Mouse (Mus musculus) midbrain, embryonic 16.5 days (tissue): ENCODE results near the gene Siah1a. TPM values are rescaled to one million over a fixed set of nuclear protein-coding genes. Genes with fewer than 3 reads are reported as not detected.
A peak's percentile ranks its signal among the peaks of the same experiment; 100 is the strongest.

Source experiments
- ATAC-seq: fragments of 200-750 bp; cut with Nextera tagmentation; 2 replicates; pipeline ENCODE4 v1.8.0; 2017; ENCODE audit warnings: moderate TSS enrichment
- H3K27ac ChIP-seq: fragments of 300-500 bp; sonication (generic); 2 replicates; pipeline ENCODE4 v1.5.1; 2014; ENCODE audit warnings: mild to moderate bottlenecking, low read length, mixed read lengths
- H3K27me3 ChIP-seq: fragments of 300-500 bp; sonication (generic); 2 replicates; pipeline ENCODE4 v1.6.1; 2014; ENCODE audit warnings: low read depth, low read length, mixed read lengths; ENCODE audit not compliant: control insufficient read depth, insufficient read depth
- H3K36me3 ChIP-seq: fragments of 300-500 bp; sonication (generic); 2 replicates; pipeline ENCODE4 v1.6.1; 2014; ENCODE audit warnings: mild to moderate bottlenecking, low read length, moderate library complexity, mixed read lengths; ENCODE audit not compliant: control insufficient read depth, insufficient read depth
- H3K4me1 ChIP-seq: fragments of 300-500 bp; sonication (generic); 2 replicates; pipeline ENCODE4 v1.6.1; 2014; ENCODE audit warnings: mild to moderate bottlenecking, low read length, mixed read lengths; ENCODE audit not compliant: control insufficient read depth, insufficient read depth
- H3K4me2 ChIP-seq: fragments of 300-500 bp; sonication (generic); 2 replicates; pipeline ENCODE4 v1.6.1; 2014; ENCODE audit warnings: mild to moderate bottlenecking, low read length, mixed read lengths
- H3K4me3 ChIP-seq: fragments of 300-500 bp; sonication (generic); 2 replicates; pipeline ENCODE4 v1.5.1; 2014; ENCODE audit warnings: low read depth, mild to moderate bottlenecking, low read length, moderate library complexity, mixed read lengths
- H3K9ac ChIP-seq: fragments of 300-500 bp; sonication (generic); 2 replicates; pipeline ENCODE4 v1.6.1; 2014; ENCODE audit warnings: low read depth, low read length, mixed read lengths
- H3K9me3 ChIP-seq: fragments of 300-500 bp; sonication (generic); replicated peaks from 2 replicates; pipeline ENCODE4 v1.6.1; 2014; ENCODE audit warnings: mild to moderate bottlenecking, low read length, mixed read lengths; ENCODE audit not compliant: control insufficient read depth, poor library complexity, severe bottlenecking
- WGBS: fragments of 180-500 bp; shearing (Covaris S2); extraction: QIAGEN DNeasy Blood & Tissue Kit; methylation state at CpG from one replicate; pipeline ENCODE4 v1.1.7; 2014; 5-methylcytosine and 5-hydroxymethylcytosine counted together
- polyA plus RNA-seq: library from polyadenylated mRNA; unstranded; fragments of >200 nt; fragmentation: Nextera tagmentation; extraction: Ambion mirVana; gene quantifications from 2 replicates; pipeline ENCODE4 v1.2.1, GENCODE M21; 2015

The Siah1a gene
- polyA plus RNA-seq, 1 experiment from 2014 or later: 71.9 TPM

DNA sequence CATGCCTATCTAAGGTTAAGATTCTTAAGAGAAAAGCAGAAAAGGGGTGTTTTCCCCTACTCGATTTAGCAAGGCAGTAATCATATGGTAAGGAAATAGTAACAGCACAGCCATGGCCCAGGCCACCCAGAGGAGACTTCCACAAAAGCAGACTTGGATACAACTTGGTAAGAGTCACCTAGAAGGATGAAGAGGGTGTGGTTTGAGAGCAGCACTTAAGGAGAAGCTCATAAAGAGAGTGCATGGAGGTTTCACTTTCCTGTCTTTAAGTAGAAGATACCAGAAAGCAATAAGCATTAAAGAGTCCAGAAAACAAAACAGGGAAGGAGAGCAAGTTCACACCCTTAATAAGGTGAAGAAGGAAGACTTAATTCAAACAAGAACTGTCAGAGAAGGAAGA lies 10.8 kb downstream of the Siah1a start:
- ATAC-seq: no peak
- peaks cover 7% of the 10 kb centered on the region; the same call in 1 of the 2 replicates for H3K4me1 ChIP-seq
- no peak overlapping the region for H3K27ac ChIP-seq
- H3K9me3 ChIP-seq: no peaks in the 10 kb centered on the region
- no peak overlapping the region for H3K4me3 ChIP-seq
- H3K9ac ChIP-seq: no peak overlapping the region
- WGBS: 92% methylated on average over 1 of the region's 1 CpGs
- no peaks in the 10 kb centered on the region for H3K27me3 ChIP-seq
- H3K4me2 ChIP-seq: no peak overlapping the region
- no peaks in the 10 kb centered on the region for H3K36me3 ChIP-seq

GRCm38 (mm10) chr8:86734171-86734570 lies 11.6 kb downstream of the Siah1a start:
- 64% methylated on average over 4 of the region's 4 CpGs for WGBS
- Histone ChIP-seq H3K27ac (no peak overlapping the region), H3K4me1 (peaks cover 7% of the 10 kb centered on the region; the same call in 1 of the 2 replicates), H3K27me3 (no peaks in the 10 kb centered on the region), H3K4me3 (no peak overlapping the region), H3K36me3 (no peaks in the 10 kb centered on the region), H3K9ac (no peak overlapping the region), H3K4me2 (no peak overlapping the region), H3K9me3 (no peaks in the 10 kb centered on the region)
- no peak for ATAC-seq

- H3K9ac ChIP-seq: no peak overlapping the region
- H3K36me3 ChIP-seq: peaks cover 2% of the 10 kb centered on the region; the same call in 1 of the 2 replicates
- ATAC-seq: no peak
- H3K9me3 ChIP-seq: no peaks in the 10 kb centered on the region
- H3K27ac ChIP-seq: no peak overlapping the region
- no peak overlapping the region for H3K4me2 ChIP-seq
- H3K4me1 ChIP-seq: peaks cover 27% of the 10 kb centered on the region
- 86% methylated on average over 1 of the region's 1 CpGs for WGBS
- H3K4me3 ChIP-seq: no peak overlapping the region
- H3K27me3 ChIP-seq: no peaks in the 10 kb centered on the region
These were observed 14.9 kb downstream of the Siah1a start for GRCm38 (mm10) chr8:86730860-86731259.

DNA sequence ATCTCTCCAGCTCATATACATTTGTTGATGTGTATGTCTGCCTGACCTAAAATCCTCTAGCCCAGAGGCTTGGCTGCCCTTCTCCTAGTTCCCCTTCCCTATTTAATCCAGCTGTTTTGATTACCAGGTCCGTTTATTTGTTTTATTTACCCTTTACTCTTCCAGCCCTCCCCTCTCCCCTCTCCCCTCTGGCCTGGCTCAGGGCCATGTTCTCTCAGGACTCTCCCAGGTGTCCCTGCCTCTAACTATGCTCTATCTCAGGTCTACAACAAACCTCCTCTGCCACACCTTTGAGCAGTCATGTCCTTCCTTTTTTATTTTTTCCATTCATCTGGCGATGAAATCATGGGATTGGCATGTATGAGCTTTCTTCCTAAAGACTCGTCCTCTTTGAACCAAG lies 15.4 kb downstream of the Siah1a start:
- no peaks in the 10 kb centered on the region for H3K9me3 ChIP-seq
- H3K4me2 ChIP-seq: no peak overlapping the region
- no peak overlapping the region for H3K4me3 ChIP-seq
- H3K36me3 ChIP-seq: peaks cover 2% of the 10 kb centered on the region; the same call in 1 of the 2 replicates
- no peaks in the 10 kb centered on the region for H3K27me3 ChIP-seq
- H3K4me1 ChIP-seq: peaks cover 27% of the 10 kb centered on the region
- ATAC-seq: no peak
- H3K9ac ChIP-seq: no peak overlapping the region
- H3K27ac ChIP-seq: no peak overlapping the region
- 65% methylated on average over 3 of the region's 3 CpGs for WGBS

GRCm38 (mm10) chr8:86728224-86728950 lies 17.3 kb downstream of the Siah1a start:
- H3K4me3 ChIP-seq: no peak overlapping the region
- WGBS: 72% methylated on average over 19 of the region's 19 CpGs
- no peaks in the 10 kb centered on the region for H3K9me3 ChIP-seq
- H3K4me2 ChIP-seq: no peak overlapping the region
- peaks cover 27% of the 10 kb centered on the region for H3K4me1 ChIP-seq
- no peak overlapping the region for H3K27ac ChIP-seq
- H3K27me3 ChIP-seq: no peaks in the 10 kb centered on the region
- H3K36me3 ChIP-seq: peaks cover 2% of the 10 kb centered on the region; the same call in 1 of the 2 replicates
- no peak for ATAC-seq
- no peak overlapping the region for H3K9ac ChIP-seq

DNA sequence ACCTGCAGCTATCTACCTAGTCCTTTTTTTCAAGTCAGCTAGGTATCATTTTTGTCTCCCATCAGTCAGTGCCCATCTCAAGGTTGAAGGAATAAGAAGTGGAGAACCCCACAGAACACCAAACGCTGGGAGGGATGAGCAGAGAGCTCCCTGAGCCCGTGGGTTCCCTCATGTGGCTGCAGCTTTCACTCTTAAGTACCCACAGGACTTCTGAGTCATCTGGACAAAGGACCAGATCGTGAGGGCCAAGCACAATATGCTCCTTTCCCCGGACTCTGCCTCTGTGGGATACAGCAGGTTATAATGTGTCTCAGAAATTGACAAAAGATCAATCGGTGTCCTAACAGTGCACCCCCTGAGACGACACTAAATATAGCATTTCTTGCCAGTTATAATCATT lies 18.8 kb downstream of the Siah1a start:
- Histone ChIP-seq H3K9ac (no peak overlapping the region), H3K4me1 (peaks cover 27% of the 10 kb centered on the region), H3K27me3 (no peaks in the 10 kb centered on the region), H3K4me2 (no peak overlapping the region), H3K36me3 (peaks cover 2% of the 10 kb centered on the region; the same call in 1 of the 2 replicates), H3K4me3 (no peak overlapping the region), H3K9me3 (no peaks in the 10 kb centered on the region), H3K27ac (0 out of 2 replicates have a peak overlapping the region, but pooled peaks have one; percentile 22)
- 51% methylated on average over 6 of the region's 6 CpGs for WGBS
- ATAC-seq: no peak

DNA sequence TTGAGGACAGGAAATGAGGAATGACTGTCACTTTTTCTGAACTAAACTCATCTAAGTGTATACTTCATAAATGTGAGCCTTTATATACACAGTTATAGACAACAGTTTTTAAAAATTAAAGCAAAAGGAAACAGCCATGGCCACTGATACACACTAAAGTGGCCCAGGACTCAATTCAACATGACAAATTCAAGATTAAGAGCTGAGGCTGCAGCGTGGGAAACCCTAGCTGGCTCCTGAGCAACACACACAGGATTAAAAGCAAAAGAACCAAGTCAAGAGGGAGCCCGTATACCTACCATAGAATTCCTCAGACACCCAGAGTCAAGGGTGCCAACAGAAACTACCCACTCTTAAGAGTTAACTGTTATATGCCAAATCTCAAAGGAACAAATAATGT lies 24.2 kb downstream of the Siah1a start:
- H3K27ac ChIP-seq: no peak overlapping the region
- H3K4me3 ChIP-seq: no peak overlapping the region
- peaks cover 1% of the 10 kb centered on the region; the same call in 1 of the 2 replicates for H3K36me3 ChIP-seq
- H3K27me3 ChIP-seq: no peaks in the 10 kb centered on the region
- H3K9ac ChIP-seq: no peak overlapping the region
- 87% methylated on average over 2 of the region's 2 CpGs for WGBS
- no peak overlapping the region for H3K4me2 ChIP-seq
- no peak for ATAC-seq
- H3K4me1 ChIP-seq: no peaks in the 10 kb centered on the region
- H3K9me3 ChIP-seq: no peaks in the 10 kb centered on the region

DNA sequence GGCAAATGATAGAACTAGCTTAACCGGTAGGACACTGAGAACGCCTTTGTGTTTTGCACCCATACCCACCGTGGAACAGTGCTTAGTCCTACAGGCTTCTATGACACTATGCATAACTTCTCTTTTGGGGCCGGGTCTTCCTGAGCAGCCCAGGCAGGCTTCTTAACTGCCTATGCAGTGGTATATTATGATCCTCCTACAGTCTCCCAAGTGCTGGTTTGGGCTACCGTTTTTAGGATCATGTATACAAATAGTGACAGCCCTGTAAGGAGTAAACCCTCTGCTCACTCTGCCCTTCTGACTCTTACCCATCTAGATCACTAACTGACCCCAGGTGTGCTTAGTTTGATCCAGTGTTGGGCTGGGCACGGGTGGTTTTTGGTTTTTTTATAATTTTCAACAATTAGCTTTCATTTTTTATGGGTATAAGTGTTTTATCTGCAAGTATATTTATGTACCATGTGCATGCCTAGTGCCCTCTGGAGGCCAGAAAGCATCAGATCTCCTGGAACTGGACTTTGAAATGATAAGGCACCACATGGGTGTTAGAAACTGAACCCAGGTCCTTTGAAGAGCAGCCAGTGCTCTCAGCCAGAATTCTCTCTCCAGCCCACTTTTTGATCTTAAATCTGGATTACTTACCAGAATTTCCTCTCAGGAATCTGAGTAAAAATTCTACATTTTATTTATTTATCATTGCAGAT lies 24.8 kb downstream of the Siah1a start:
- WGBS: 95% methylated on average over 6 of the region's 6 CpGs
- Histone ChIP-seq H3K4me1 (no peaks in the 10 kb centered on the region), H3K4me2 (no peak overlapping the region), H3K9me3 (no peaks in the 10 kb centered on the region), H3K4me3 (no peak overlapping the region), H3K36me3 (peaks cover 4% of the 10 kb centered on the region; the same call in 1 of the 2 replicates), H3K27me3 (no peaks in the 10 kb centered on the region), H3K27ac (no peak overlapping the region; the same call in 1 of the 2 replicates), H3K9ac (no peak overlapping the region)
- ATAC-seq: no peak

DNA sequence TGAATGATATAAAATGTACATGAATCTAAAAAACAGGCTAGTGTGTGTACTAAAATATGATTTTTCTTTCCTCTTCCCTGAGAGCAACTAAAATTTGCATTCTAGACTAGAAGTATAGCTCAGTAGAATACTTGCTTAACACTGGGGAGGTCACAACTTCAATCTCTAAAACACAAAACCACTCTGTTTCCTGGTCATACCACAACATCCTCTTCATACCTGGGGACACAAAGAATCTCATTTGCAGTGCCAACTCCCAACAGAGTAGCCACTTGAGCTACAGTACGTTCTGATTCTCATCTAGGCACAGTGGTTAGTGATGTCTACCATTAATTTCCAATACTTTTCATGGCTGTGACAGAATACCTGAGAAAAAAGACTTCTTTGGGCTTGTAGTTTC lies 26.4 kb downstream of the Siah1a start:
- no peaks in the 10 kb centered on the region for H3K9me3 ChIP-seq
- ATAC-seq: no peak
- H3K4me2 ChIP-seq: no peak overlapping the region
- no peak overlapping the region for H3K27ac ChIP-seq
- no peaks in the 10 kb centered on the region for H3K27me3 ChIP-seq
- H3K4me3 ChIP-seq: no peak overlapping the region
- H3K4me1 ChIP-seq: peaks cover 3% of the 10 kb centered on the region
- 81% methylated on average over 1 of the region's 1 CpGs for WGBS
- H3K9ac ChIP-seq: no peak overlapping the region
- H3K36me3 ChIP-seq: peaks cover 4% of the 10 kb centered on the region; the same call in 1 of the 2 replicates
